Comparison of ENCODE assay signal across 14 mouse cellular contexts in genomic region chr14:58375056-58375455, GRCm38 (mm10).
A peak's percentile ranks its signal among the peaks of the same experiment; 100 is the strongest.
DNase-seq lines count a peak whose midpoint lies in the region; ATAC-seq and TF ChIP-seq lines count a peak whose summit lies in the region.
"Had no signal": no experiment of that assay in that cellular context is flagged by ENCODE, and none has a peak within 500 bp of the region (broad histone marks: within the 10 kb centered on the region; RNA-seq: fewer than 3 reads in every experiment).

No protein-coding gene starts in this region.

- no peak overlapping the region for H3K4me2 ChIP-seq in intestine, postnatal 0 days (replicated peaks; ENCODE audit: low read depth)
- H3K4me2 ChIP-seq in intestine, embryonic 16.5 days (ENCODE audit: low read depth, low read length), result no peak overlapping the region
- H3K4me2 ChIP-seq in midbrain, embryonic 11.5 days, result no peak overlapping the region
- H3K4me2 ChIP-seq: hindbrain, embryonic 12.5 days; intestine, embryonic 15.5 days; midbrain, embryonic 12.5 days had no signal

- peak; percentile 61 for TF ChIP-seq CTCF in intestine, postnatal 0 days (IDR thresholded peaks at IDR 0.05; ENCODE audit: low read depth)

- no peak overlapping the region for H3K27ac ChIP-seq in intestine, postnatal 0 days (ENCODE audit: low read depth, low read length)
- no peak overlapping the region for H3K27ac ChIP-seq in intestine, embryonic 16.5 days (ENCODE audit: low read length)
- H3K27ac ChIP-seq in midbrain, embryonic 11.5 days (ENCODE audit: low read depth, low read length), result no peak overlapping the region
- H3K27ac ChIP-seq: hindbrain, embryonic 12.5 days; intestine, embryonic 15.5 days; midbrain, embryonic 12.5 days had no signal

- H3K9ac ChIP-seq in intestine, postnatal 0 days (ENCODE audit: low read depth, low read length), result no peak overlapping the region
- no peak overlapping the region for H3K9ac ChIP-seq in intestine, embryonic 16.5 days (ENCODE audit: low read depth, low read length)
- no peak overlapping the region for H3K9ac ChIP-seq in midbrain, embryonic 11.5 days (ENCODE audit: low read length)
- H3K9ac ChIP-seq: hindbrain, embryonic 12.5 days; intestine, embryonic 15.5 days; midbrain, embryonic 12.5 days had no signal

- no peak overlapping the region for H3K4me3 ChIP-seq in intestine, postnatal 0 days (ENCODE audit: low read depth, low read length)
- H3K4me3 ChIP-seq in intestine, embryonic 16.5 days (ENCODE audit: low read length), result no peak overlapping the region
- no peak overlapping the region for H3K4me3 ChIP-seq in midbrain, embryonic 11.5 days (ENCODE audit: low read depth, low read length)
- H3K4me3 ChIP-seq: erythroblast, embryonic 14.5 days; hindbrain, embryonic 12.5 days; intestine, embryonic 15.5 days; midbrain, embryonic 12.5 days; myocyte had no signal

- H3K9me3 ChIP-seq in intestine, postnatal 0 days (ENCODE audit: control insufficient read depth), result no peaks in the 10 kb centered on the region
- no peaks in the 10 kb centered on the region for H3K9me3 ChIP-seq in intestine, embryonic 16.5 days (ENCODE audit: control insufficient read depth, low read length)
- H3K9me3 ChIP-seq in midbrain, embryonic 11.5 days (ENCODE audit: control insufficient read depth, low read length), result no peaks in the 10 kb centered on the region; the same call in 1 of the 2 replicates
- H3K9me3 ChIP-seq: hindbrain, embryonic 12.5 days; intestine, embryonic 15.5 days had no signal

- 0 out of 2 replicates have a peak, but pooled peaks have one; percentile 36 for ATAC-seq in cerebellum, adult (ENCODE audit: insufficient number of reproducible peaks, low FRiP score, low TSS enrichment)
- no peak for ATAC-seq in intestine, postnatal 0 days
- no peak for ATAC-seq in intestine, embryonic 16.5 days
- ATAC-seq in midbrain, embryonic 11.5 days (ENCODE audit: low FRiP score), result no peak
- ATAC-seq: intestine, embryonic 15.5 days had no signal

- H3K36me3 ChIP-seq in intestine, postnatal 0 days (ENCODE audit: control insufficient read depth, insufficient read depth), result no peaks in the 10 kb centered on the region
- no peaks in the 10 kb centered on the region for H3K36me3 ChIP-seq in intestine, embryonic 16.5 days (ENCODE audit: control insufficient read depth, insufficient read depth, low read length)
- H3K36me3 ChIP-seq in midbrain, embryonic 11.5 days (ENCODE audit: control insufficient read depth, insufficient read depth, low read length), result no peaks in the 10 kb centered on the region
- H3K36me3 ChIP-seq: hindbrain, embryonic 12.5 days; intestine, embryonic 15.5 days; midbrain, embryonic 12.5 days had no signal

- no peak for DNase-seq in cerebellum, postnatal 14 days
- peak; percentile 4 to 15 for DNase-seq in B cell, adult 2 months
- DNase-seq in cerebellum, adult 9-11 months, result peak; percentile 12
- no peak for DNase-seq in embryo, embryonic 10.5 days (ENCODE audit: low spot score)
- DNase-seq in midbrain, embryonic 11.5 days (ENCODE audit: low spot score, missing footprints), result no peak
- DNase-seq: thymus, adult 2 months had no signal

- H3K4me1 ChIP-seq in intestine, postnatal 0 days (replicated peaks; ENCODE audit: control insufficient read depth, insufficient read depth, low read length), result no peaks in the 10 kb centered on the region
- H3K4me1 ChIP-seq in intestine, embryonic 16.5 days (ENCODE audit: control insufficient read depth, insufficient read depth, low read length), result no peaks in the 10 kb centered on the region
- H3K4me1 ChIP-seq in midbrain, embryonic 11.5 days (ENCODE audit: control insufficient read depth, insufficient read depth, low read length), result no peaks in the 10 kb centered on the region
- H3K4me1 ChIP-seq: hindbrain, embryonic 12.5 days; intestine, embryonic 15.5 days; midbrain, embryonic 12.5 days had no signal

- no peaks in the 10 kb centered on the region for H3K27me3 ChIP-seq in intestine, postnatal 0 days (replicated peaks; ENCODE audit: control insufficient read depth, insufficient read depth, low read length)
- no peaks in the 10 kb centered on the region for H3K27me3 ChIP-seq in intestine, embryonic 16.5 days (replicated peaks; ENCODE audit: control insufficient read depth, insufficient read depth, low read length)
- no peaks in the 10 kb centered on the region for H3K27me3 ChIP-seq in midbrain, embryonic 11.5 days (ENCODE audit: control insufficient read depth, insufficient read depth, low read length)
- H3K27me3 ChIP-seq: hindbrain, embryonic 12.5 days; intestine, embryonic 15.5 days; midbrain, embryonic 12.5 days had no signal

Comparison
In these comparisons a context has a peak if more than half of its experiments do, and no peak if none do; other contexts are left out.
1. DNase-seq: peak in B cell, adult 2 months (2 of 2) and cerebellum, adult 9-11 months (single experiment); none in cerebellum, postnatal 14 days (0 of 2), embryo, embryonic 10.5 days (single experiment) and midbrain, embryonic 11.5 days (single experiment).